Mouse (Mus musculus) left cerebral cortex, adult 9 months (tissue): Measurements from ENCODE around the gene Asb8.

Experiments used
- DNase-seq, 2 experiments: peaks; one replicate each; pipeline ENCODE4 v3.0.0; 2022; ENCODE audit warnings: low spot score in 2 of 2

The Asb8 gene

DNA sequence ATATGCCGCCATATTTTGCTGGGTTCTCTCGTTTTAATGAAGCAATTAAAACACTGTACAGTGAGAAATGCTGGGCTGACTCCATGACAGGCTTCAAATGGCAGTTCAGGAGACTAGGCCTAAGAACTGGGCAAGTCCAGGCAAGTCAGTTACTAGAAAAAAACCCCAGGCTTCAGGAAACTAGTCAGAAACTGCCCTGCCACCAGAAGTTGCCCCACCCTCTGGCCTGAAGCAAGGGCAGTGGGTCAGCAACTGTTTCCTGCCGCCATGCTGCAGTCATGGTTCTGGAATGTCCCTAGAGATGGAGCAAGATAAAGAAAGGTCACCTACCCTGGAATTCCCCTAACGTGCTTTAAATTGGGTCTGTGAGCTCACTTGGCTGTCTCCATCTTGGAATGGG, 9.5 kb downstream of the Asb8 start:
- DNase-seq = no peak

DNA sequence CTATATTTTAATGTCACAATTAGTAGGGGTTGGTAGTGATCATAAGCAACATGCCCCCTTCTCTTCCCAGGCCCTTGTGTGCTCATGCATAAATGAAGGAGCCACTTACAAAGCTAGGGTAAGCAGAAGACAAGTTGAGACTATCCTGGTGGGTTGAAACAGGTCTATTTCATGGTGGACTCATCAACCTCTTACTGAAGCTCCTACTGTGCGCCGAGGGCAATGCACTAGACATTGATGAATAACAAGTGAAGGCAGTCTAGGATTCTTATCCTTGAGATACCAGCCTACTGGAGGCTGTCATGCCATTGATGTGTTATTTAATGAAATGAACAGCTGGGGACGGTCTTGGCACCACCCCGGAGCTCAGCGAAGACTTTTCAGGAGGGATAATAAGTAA, 10.2 kb downstream of the Asb8 start:
- DNase-seq = no peak

GRCm38 (mm10) chr15:98154631-98155030, 10.8 kb downstream of the Asb8 start:
- DNase-seq = no peak

GRCm38 (mm10) chr15:98154146-98154545, 11.3 kb downstream of the Asb8 start:
- DNase-seq = no peak

DNA sequence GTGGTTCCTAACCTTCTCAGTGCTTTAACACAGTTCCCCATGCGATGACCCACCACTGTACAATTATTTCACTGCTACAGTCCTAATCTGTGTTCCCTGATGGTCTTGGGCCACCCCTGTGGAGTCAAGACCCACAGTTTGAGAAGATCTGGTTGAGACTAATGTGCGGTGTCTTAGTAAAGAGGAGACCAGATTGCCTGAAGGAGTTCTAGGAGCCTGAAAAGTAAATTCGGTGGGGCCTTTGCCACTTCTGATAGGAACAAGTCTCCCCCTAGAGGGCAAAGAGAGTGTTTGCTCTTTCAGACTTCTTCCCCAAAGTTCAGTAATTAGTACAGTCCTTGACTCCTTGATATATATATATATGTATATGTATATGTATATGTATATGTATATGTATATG, 11.8 kb downstream of the Asb8 start:
- no peak for DNase-seq

DNA sequence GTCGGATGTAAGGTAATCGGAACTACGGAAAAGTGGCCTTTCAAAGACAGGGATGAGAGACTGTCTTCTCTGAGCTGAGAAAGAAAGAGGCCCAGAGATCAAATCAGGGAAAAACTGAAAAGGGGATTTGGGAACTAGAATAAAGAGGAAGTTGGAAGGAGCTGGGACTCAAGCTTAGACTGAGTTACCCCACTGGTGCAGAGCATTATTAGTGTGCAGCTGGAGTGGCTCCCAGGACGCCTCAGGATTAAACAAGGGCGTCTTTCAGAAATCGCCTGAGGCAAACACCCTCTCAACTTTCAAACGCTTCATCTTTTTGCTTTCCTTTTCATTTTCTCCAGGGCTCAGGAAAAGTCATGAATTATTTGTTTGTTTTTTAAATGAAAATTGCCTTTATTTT, 12.5 kb downstream of the Asb8 start:
- DNase-seq = no peak

- no peak for DNase-seq
These were observed 16.2 kb downstream of the Asb8 start for GRCm38 (mm10) chr15:98149166-98149602.

- no peak for DNase-seq
These were observed 17.1 kb downstream of the Asb8 start for GRCm38 (mm10) chr15:98148356-98148755.

DNA sequence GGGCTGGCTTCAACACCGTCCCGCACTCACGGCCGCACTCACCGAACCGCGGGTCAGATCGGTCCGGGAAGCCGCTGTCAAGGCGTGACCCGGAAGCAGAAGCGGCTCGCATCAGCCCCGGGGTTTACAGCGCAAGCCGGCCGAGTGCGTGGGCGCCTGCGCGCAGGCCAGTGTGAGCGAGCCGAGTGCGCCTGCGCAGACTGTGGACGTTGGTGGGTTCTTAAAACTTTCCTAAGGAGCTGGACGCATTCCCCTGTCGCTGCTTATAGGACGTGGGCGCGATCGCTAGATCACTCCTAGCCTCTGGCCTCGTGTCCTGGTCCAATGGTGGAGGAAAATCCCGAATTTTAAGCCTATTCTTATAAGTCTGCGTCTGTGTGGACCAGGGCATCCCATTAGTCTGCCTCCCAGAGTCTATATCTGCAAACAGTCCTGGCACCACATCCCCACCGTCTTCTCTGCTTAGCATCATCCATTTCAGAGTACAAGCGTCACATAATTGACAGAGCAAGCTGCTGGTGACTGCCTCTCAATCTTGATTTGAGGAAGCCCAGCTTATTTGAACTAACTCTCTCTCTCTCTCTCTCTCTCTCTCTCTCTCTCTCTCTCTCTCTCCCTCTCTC, 19.8 kb downstream of the Asb8 start:
- peak; percentile 78 to 94 for DNase-seq

DNA sequence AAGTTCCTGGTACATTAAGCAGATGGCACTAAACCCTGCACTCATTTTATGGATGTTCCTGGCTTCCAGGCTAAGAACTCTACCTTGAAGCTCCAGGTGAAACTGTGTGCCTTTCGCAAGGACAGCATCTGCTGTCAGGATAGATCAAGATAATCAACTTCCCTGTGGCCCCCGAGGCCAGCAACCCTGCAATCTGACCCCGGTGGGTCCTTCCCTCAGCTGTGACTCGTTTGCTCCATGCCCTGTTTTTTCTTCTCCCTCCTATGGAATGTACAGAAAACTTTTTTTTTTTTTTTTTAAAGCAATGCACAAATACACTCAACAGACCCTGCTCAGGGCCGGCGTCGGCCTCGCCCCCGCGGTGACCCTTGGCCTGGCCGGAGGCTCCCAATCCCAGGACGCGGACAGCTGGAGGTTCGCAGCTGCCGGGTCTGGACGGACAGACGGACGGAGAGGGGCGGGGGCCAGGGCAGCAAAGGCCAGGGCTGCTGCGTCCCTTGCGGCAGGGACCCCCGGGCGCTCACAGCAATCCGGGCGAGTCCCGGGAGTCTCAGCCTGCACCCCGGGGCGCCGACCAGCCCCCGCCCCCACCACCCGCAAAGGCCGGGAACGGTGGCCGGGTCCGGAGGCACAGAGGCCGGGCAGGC, 20.4 kb downstream of the Asb8 start:
- DNase-seq = no peak

DNA sequence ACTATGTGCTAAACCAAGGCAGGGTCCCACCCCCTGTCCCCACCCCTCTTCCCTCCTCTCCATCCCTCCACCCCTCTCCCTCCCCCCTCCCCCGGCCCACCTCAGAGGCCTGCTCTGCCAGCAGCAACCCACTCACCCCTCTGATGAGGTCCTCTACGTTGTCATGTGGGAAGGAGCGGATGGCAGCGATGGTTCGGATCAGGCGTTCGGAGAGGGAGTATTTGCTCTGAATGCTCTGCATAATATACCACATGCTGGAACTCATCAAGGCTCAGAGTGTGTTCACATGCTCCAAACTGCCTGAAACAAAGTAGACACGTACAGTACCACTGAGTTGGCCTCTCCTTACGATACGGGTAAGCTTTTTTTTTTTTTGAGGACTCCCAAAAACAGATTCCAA, 22.9 kb downstream of the Asb8 start:
- no peak for DNase-seq

DNA sequence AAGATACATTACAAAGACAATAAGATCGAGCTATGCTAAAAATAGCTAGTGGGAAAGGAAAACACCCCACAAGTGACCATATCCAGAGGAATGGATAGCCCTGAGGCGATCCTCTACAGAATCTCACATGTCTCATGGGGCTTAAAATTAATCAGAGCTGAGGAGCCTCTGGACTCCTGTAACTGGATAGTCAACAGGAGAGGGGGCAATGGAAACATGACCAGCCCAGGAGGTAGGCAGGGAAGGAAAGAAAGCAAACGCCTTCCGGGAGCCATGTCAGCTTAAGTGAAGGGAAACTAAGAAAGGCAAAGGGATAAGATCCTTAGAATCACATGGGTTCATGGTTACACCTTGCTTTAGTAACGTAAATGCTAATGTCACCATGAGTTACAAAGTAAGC, 24.6 kb downstream of the Asb8 start:
- DNase-seq = no peak

DNA sequence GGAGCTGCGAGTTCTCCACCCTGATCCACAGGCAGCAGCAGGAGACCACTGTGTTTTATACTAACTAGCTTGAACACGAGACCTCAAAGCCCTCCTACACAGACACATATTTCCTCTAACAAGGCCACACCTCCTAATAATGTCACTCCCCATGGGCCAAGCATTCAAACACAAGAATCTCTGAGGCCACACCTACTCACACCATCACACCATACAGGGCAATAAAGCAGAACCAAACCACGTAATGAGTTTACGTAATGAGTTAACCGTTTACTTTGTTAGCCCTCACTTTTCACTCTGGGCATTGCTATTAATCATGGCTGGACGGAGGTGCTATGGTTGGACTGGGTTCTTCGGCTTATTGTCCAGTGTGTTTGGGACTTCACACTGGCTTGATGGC, 25.7 kb downstream of the Asb8 start:
- no peak for DNase-seq

DNA sequence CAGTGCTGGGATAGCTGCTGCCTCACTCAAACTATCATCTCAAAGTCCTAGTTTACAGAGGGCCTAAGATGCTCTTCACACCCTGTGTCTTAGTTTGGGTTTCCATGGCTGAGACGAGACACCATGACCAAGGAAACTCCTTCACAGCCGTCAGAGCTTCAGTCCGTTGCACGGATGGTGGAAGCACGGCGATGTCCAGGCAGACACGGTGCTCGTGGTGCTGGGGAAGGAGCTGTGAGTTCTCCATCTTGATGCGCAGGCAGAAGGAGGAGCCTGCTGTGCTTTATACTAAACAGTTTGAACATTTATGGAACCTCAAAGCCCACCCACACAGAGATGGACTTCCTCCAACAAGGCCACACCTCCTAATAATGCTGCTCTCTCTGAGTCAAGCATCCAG, 28.6 kb downstream of the Asb8 start:
- no peak for DNase-seq

DNA sequence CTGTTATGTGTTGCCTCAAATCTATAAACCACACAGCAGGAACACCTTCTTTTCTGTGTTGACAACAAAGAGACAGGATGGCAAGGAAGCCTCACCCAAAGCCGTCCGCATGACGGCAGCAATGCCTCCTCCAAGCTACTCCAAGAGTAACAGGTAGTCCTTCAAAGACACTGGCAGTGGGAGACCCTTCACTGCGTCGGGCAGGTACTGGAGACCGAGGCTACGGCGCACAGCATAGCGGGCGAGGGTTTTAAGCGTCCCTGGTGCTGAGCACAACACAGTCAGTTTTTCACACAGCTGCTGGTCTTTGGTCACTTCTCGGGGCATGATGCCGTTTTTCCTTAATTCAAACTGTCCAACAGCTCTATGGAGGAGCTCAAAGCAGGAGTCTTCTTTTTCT, 29.8 kb downstream of the Asb8 start:
- DNase-seq = no peak

- DNase-seq = no peak
These were observed 30.8 kb downstream of the Asb8 start for GRCm38 (mm10) chr15:98134666-98135065.

- no peak for DNase-seq
These were observed 31.4 kb downstream of the Asb8 start for GRCm38 (mm10) chr15:98134034-98134433.

DNA sequence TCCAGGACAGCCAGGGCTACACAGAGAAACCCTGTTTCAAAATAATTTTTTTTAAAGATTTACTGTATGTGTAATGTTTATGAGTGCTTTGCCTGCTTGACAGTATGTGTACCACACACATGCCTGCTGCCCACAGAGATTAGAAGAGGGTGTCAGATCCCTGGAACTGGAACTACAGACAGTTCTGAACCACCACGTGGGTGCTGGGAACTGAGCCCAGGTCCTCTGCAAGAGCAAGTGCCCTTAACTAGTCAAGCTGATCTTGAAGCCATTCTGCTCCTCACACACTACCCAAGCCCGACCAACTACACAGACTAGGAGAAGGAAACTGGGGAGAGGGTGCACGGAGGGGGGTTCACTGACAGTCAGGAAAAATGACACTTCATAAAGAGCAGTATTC, 32.0 kb downstream of the Asb8 start:
- DNase-seq = no peak

GRCm38 (mm10) chr15:98131942-98132655, 33.3 kb downstream of the Asb8 start:
- no peak for DNase-seq

DNA sequence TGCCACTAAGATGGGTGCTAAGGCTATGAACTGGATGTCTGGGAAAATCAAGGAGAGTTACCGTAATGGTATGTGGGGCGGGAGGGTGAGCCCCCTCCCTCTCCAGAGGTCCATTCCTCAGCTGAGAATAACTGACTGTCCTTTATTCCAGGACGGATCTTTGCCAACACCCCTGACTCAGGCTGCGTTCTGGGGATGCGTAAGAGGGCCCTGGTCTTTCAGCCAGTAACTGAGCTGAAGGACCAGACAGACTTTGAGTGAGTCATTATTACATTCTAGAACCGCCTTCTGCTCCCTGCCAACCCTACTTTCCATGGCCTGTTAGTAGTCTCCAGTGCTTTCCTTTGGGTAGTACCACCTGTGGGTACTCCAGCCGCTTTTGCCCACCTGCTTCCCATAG, 34.0 kb downstream of the Asb8 start:
- DNase-seq = no peak

DNA sequence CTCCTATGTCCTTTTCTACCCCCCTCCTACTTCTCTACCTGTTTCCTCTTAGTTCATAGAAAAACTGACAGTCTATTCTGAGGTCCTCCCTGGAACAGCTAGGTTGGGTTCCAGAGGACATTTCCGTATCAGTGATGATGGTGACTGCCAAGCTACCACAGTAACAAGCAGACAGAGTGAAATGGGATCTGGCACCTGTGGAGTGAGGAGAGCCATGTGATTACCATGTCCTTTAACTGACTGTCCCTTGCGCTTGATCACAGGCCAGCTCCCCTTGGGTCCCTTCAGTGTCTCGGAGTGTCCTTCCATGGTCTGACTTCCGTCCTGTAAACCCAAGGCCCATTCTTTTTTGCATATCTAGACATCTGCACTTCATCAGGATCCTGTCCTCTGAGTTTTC, 34.4 kb downstream of the Asb8 start:
- DNase-seq = no peak

DNA sequence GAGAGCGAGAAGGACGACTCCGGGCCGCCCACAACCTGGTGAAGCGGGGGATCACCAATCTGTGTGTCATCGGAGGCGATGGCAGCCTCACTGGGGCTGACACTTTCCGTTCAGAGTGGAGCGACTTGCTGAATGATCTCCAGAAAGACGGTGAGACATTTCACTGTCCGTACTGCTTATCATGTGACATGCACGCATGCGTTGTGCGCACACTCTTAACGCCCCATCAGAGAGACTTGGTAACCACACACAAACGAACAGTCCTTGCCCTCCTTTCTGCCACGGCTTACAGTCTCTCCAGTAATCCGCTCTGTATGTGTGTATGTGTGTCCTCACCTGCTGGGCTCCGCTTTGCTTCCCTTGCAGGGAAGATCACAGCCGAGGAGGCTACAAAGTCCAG, 44.6 kb downstream of the Asb8 start:
- DNase-seq = no peak

GRCm38 (mm10) chr15:98119363-98119762, 46.1 kb downstream of the Asb8 start:
- DNase-seq = no peak
